Mouse (Mus musculus): ENCODE measurements around the gene Supt6.
A peak's percentile ranks its signal among the peaks of the same experiment; 100 is the strongest.
"Not testable (repeated sequence)": the region's sequence is repeated elsewhere in the genome, so short reads cannot be mapped to it uniquely, and the experiment has no call there.

The Supt6 gene

DNA sequence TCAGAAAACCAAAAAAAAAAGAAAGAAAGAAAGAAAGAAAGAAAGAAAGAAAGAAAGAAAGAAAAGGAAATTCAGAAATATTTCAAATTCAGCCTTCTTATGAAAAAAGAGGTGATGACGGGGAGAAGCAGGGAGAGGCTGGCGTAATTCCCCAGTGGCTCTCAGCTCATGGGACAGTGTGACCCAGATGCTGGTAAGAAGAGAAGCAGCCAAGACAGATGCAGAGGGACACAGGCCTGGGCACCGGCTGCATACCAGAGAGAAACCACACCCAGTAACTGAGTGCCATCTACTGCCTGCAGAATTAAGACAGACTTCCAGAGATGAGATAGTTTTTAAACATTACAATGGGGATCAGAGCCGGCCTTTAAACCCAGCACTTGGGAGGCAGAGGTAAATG lies 22.2 kb downstream of the Supt6 start:
- no peak for DNase-seq (ENCODE audit: low spot score in 2 of 2)

DNA sequence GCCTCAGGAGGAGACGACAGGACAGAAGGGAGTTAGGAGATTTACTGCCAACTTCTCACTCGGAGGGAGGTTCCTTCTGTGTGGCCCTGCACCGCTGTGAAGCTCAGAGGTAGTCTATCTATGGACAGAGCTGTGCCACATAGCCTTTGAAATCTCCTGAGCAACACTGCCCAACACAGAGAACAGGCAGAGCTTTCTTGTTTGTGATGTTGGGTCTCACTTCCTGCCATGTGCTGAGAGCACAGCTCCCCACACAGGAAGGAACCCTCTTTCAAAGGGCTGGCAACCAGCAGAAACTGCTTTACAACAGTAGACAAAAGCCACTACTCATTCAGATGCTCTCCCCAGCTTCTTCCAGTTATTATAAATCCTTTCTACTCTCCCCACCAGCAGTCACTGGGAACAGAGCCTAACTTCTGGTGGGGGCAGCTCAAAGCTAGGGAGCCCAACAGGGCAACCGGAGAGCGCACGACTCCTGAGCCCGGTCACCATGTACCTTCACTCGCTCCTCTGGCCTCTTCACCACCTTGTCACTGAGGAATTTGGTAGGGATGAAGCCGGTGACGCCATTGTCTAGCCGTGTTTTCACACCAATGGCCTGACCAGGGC lies 30.0 kb downstream of the Supt6 start:
- DNase-seq (ENCODE audit: low spot score in 2 of 2) = no peak

DNA sequence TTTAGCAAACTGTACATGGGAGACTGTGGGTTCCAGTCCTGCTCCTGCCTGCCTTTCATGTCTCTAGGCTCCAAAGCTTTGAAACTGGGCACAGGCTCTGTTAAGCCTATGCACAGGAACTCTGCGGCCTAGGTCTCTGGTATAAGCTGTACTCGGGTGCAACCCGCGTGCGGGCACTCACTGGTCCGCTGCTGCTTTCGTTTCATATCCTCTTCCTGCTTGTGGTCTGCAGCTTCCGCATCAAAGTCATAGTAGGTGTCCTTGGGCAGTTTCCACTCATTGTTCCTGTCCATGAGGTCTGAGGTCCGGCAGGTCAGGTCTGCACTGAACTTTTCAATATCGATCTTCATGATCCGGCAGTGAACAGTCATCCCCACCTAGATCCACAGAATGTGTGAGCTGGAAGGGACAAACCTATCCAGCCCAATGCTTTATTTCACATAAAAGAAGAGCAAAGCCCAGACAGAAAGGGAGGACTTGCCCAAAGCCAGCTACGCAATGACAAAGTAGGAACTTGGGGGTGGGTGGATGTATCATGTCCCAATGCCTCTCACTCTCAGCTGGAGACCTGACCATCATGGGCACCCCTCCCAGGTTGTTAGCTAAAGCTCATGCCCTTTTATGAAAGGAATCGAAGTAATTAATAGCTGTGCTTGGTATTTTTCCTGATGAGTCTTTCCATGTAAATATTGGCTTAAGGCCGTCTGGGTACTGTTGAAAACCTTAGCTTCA lies 32.5 kb downstream of the Supt6 start:
- DNase-seq (ENCODE audit: low spot score in 2 of 2) = no peak

DNA sequence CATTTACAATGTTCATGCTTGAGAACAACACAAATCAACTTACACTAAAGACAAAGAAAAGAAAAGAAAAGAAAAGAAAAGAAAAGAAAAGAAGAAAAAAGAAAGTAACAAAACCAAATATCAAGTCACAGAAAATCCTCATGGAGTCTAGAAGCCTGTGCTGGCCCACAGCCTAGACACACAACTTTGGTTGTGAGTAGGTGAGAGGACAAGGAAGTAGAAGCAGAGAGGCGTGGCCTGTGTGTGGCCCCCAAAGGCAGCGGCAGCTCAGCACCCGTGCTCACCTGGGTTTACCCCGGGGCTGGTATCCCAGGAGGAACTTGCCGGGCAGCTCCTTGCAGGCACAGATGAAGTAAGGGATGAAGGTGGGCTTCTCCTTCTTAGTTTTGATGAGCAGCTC lies 34.3 kb downstream of the Supt6 start:
- DNase-seq (ENCODE audit: low spot score in 2 of 2) = no peak

DNA sequence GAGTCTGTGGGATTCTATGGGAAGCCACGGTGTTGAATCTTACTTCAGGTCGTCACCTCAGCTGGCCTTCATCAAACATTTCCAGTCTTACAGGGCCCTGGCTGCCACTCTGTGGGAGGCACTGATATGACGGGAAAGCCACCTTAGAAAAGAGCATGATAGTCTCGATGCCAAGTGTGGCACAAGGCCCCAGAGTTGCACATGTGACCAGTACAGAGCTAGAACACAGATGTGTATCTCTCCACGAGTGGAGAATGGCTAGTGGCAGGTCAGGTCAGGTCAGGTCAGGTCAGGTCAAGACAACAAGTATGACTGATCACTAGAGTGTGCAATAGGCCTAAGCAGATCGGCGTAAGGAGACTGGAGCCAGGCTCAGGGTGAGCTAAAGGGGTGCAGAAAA lies 35.2 kb downstream of the Supt6 start:
- no peak for DNase-seq (ENCODE audit: low spot score in 2 of 2)

DNA sequence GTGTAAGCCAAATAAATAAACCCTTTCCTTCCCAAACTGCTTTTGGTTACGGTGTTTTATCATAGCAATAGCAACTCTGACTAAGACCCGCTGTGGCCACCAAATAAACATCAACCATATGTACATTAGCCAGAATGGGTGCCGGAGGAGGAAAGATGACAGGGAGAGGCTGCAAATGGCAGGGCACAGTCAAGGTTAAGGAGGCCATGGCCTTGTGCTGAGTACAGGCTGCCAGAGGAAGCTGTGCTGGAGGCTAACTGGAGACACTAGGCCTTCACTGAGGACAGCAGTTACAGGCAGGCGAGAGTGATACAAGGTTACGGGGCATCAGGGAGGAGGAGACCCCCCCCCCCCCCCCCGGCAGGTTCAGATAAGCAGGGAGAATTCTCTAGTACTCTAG lies 35.9 kb downstream of the Supt6 start:
- no peak for DNase-seq (ENCODE audit: low spot score in 2 of 2)

DNA sequence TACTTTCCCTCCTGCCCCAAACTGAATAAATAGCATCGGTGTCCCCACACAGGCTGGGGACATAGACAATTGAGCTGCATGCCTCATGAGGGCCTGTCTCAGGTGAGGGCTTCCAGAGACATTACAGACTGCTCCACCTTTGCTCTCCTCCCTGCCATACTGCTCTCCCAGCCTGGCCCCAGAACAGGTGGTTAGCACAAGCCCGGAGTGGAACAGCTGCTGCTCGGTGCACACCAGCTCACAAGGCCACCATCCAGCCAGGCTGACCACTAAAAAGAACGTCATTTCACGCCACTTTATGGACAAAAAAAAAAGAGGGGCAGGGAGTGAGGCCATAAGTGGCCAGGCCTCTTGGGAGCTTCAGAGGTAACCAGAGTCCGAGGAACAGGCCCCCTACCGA lies 38.6 kb downstream of the Supt6 start:
- DNase-seq (ENCODE audit: low spot score in 2 of 2) = no peak

DNA sequence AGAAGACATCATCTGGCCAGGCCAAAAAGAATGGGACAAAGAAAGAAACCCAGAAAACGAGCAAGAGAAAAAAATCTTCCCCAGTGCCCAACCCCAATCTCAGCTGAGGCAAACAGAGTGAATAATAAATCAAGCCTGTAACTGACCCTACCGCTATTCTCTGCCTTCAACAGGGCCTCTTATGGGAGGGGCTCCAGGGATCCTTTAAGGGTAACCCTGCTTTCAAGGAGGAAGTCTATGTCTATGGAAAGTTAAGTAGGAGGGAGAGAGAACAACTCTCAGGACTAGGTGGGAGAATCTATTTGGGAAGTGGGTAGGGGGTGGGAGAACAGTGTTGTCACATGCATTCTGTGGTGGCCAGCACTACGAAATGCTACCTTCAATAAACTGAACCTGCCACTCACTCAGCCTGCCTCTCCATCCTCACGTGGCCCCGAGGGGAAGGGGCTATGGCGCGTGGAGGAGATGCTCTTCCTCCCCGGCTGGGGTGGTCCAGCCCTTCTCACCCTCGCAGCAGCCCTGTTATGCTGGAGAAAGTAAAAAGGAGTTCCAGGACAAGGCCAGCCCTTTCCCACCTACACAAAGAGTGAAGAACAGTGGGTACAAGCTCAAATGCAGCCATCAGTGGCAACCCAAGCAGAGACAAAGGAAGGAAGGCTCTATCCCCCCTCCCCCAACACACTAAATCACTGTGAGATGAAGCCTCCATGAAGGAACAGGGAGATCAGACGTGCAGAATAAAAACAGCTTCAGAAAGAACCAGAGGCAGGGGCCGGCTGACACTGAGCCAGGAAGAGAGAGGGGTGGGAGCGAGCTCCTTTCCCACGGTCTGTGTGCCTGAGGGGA lies 40.2 kb downstream of the Supt6 start:
- no peak for DNase-seq (ENCODE audit: low spot score in 2 of 2)

DNA sequence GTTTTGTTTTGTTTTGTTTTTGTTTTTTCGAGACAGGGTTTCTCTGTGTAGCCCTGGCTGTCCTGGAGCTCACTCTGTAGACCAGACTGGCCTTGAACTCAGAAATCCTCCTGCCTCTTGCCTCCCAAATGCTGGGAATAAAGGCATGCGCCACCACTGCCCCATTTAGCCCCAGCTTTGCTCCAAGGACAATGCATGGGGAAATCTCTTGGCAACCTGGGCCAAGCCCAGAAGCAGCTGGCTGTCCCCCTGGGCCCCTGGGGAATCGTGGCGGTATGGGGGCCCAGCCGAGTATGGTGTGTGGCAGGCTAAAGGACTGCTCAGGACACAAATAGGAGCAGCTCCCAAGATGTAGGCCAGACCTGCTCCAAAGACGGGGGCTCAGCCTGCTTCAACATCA lies 41.5 kb downstream of the Supt6 start:
- no peak for DNase-seq (ENCODE audit: low spot score in 2 of 2)

DNA sequence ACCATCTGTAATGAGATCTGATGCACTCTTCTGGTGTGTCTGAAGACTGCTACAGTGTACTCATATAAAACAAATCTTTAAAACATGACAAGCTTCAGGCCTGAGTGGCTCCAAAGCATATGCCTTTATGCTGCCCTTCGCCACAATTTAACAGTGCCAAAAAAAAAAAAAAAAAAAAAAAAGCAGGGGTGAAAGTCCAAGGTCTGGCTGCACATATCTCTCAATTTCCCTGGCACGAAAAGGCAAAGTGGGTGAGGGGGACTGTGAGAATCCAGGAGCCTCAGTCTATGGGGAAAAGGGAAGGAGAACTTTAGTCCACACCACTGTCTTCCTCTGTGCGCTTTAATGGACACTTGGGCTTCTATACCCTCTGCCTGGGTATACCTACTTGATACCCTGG lies 43.4 kb downstream of the Supt6 start:
- DNase-seq (ENCODE audit: low spot score in 2 of 2) = no peak

DNA sequence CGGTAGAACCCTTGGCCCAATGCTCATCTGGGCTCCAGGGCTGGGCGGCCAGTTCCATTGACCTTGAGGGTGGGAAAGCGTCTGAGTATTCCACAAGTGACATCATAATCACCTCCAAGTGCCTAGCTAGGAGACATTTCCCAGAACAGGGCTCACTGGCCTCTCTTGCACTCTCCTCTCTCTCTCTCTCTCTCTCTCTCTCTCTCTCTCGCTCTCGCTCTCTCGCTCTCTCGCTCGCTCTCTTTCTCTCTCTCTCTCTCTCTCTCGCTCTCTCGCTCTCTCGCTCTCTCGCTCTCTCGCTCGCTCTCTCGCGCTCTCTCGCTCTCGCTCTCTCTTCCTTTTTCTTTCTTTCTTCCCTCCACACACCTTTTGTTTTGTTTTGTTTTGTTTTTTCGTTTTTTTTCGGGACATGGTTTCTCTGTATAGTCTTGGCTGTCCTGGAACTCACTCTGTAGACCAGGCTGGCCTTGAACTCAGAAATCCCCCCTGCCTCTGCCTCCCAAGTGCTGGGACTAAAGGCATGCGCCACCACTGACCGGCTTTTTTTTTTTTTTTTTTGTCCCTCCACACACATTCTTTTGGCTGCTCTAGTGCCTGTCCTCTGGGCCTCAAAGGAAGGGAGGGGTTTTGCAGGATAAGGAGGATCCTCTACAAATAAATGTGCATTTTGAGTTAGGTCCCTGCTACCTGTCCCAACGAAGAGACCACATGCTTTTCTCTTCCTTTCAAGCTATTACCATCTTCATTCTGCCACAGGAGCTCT lies 50.5 kb downstream of the Supt6 start:
- DNase-seq (ENCODE audit: low spot score in 2 of 2) = no peak

DNA sequence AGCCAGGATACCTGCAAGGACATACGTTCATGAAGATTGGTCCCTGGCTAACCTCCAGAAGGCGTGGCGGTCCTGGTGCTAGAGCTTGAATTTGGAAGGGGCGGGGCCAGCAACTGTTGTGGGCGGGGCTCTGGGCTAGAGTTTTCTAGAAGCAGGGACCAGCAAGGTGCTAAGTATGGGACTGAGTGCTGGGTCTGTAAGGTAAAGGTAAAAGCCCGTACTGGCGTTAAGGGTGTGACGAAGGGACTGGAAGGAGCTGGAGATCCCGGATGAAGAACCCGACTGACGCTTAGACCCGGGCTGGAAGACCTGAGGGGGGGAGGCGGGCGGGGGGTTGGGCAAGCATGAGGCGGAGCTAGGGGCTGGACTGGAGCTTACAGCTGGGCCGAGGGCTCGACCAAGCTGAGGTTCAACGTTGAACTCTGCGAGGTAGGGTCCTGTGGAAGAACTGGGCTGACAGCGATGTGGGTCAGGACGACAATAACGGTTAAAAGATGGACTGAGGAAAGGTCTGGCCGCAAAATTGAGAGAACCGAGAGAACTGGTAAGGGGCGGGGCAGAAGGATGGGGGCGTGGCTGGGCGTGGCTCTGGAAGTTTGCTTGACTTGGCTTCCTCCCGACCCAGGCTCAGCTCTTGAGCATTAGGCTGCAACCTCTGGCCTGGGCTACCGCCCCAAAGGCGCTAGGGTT lies 51.2 kb downstream of the Supt6 start:
- DNase-seq (ENCODE audit: low spot score in 2 of 2) = no peak

DNA sequence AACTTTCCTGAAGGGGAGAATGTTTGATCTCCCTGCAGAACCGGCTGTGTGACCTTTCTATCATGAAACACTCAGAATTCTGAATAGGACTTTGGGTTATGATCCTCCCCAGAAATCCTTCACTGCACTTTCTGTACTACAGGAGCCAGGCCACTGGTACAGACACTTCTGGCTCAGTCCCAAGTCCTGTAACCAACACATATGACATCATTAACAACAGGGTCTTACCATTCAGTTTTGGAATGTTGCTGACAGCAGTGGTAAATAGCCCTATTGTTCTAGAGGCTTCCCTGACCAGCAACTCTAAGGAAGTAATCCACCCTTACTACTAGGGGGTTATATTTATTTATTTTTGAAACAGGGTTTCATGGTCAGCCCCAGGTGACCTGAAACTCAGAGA lies 52.7 kb downstream of the Supt6 start, which contains the start of gene Proca1:
Gene Proca1, plus strand, starts transcription at position 280 of the 400 bp plus-strand sequence.
- DNase-seq (ENCODE audit: low spot score in 2 of 2) = no peak

DNA sequence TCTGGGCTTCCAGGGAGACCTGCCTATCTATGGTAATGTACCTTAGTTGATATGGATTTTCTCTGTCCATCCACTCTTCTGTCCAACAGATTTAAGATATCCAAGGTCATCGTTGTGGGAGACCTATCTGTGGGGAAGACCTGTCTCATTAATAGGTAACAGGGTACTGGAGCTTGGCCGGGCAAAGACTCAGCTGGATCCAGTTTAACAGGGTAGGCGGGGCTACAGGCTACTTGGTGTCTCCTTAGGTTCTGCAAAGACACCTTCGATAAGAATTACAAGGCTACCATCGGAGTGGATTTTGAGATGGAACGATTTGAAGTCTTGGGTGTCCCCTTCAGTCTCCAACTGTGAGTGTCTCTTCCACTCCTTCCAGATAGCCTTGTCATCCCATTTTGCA lies 55.7 kb downstream of the Supt6 start:
- DNase-seq (ENCODE audit: low spot score in 2 of 2) = no peak

DNA sequence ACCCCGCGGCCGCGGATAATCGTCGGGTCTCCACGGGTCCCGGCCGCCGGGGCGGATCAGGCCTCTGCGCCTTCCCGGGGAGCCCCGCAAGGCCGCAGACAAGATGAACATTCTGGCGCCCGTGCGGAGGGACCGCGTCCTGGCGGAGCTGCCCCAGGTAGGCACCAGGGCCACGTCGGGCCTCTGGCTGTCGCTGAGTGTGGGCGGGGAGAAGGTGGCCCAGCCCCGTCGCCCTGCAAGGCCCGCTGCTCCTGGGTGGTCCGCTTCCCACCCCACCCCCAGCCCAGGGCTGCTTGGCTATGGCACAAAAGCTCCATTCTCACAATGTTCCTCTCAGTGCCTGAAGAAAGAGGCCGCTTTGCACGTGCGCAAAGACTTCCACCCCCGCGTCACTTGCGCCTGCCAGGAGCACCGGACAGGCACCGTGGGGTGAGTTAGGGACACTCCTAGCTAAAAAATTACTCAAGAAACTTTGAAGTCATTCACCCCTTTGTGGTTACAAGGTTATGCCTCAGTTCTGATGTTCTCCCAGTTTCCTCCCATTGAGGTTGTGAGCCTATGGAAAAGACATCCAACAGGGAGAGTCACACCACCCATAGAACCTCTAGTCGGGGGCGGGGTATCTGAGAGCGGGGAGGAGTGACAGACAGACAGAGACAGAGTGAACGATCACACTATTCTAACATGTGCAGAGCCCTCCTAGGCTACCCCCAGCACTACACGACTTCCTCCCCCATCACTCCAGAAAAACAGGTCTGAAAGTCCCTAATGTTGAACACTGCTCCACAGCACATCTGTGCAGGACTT lies 56.4 kb downstream of the Supt6 start:
- peak; percentile 70 to 72 for DNase-seq (ENCODE audit: low spot score in 2 of 2)

DNA sequence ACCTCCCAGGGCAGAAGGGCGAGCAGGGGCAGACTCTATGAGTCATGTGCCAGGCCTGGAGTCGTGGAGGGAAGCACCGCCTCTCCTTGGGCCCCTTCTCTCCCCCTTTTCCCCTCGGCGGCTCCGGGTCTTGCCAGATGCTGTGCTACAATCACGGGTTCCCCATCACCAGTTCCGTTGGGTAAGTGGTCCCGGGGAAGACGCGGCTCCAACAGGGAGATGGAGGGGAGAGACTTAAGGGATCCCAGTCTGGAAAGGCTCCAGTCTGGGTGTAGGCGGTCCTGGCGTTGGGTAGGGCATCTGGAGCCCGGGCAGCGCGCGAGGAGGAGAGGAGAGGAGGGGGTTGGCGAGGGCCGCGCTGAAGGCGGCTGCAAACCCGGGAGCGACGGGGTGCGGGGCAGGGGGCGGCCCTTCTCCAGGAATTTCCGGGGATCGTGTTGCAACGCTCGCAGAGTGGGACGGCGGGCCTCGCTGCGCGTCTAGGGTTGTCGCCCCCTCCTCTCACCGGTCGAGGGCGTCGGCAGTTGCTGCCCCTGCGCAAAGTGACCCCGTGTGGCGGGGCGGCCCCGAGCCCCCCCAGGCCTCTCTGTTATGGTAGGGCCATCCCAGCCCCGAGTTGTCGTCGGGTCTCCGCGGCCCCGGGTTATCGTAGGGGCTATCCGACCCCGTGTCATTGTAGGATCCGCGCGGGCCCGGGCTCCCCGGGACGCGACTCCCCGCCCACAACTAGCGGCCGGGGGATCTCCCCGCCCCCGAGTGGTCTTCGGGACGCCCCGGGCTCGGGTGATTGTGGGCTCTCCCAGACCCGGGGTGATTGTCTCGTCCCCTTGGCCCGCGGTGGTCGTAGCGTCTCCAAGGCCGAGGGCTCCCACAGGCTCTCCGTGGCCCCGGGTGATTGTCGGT lies 57.2 kb downstream of the Supt6 start, which contains the start of gene Rab34:
Gene Rab34, plus strand, starts transcription at position 100 of the 903 bp plus-strand sequence.
- DNase-seq (ENCODE audit: low spot score in 2 of 2) = peak; percentile 57 to 62

DNA sequence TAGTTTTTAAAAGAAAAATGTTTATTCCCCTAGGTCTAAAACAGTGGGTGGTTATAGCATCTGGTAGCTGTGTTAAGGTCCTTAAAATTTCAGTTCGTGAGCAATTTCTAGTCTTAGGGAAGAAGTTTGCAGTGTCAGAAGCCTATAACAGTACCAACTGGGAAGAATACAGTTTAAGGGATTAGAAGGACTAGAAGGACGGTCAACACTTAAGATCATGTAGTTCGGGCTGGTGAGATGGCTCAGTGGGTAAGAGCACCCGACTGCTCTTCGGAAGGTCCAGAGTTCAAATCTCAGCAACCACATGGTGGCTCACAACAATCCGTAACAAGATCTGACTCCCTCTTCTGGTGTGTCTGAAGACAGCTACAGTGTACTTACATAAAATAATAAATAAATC lies 61.1 kb downstream of the Supt6 start:
- DNase-seq (ENCODE audit: low spot score in 2 of 2) = not testable (repeated sequence)

DNA sequence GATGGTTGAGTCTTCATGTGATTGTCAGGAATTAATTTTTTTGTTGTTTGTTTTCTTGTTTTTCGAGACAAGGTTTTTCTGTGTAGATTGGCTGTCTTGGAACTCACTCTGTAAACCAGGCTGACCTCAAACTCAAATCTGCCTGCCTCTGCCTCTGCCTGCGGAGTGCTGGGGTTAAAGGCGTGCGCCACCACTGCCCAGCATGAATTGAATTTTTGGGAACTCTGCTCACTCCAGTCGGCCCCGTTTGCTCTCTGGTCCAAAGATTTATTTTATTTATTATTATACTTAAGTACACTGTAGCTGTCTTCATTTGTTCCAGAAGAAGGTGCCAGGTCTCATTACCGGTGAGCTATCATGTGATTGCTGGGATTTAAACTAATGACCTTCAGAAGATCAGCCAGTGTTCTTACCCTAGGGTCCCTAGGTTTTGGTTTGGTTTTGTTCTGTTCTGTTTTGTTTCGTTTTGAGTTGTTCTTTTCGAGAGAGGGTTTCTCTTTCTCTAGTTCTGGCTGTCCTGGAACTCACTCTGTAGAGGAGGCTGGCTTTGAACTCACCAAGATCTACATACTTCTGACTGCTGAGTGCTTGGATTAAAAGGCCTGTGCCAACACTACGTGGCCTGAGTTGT lies 61.8 kb downstream of the Supt6 start:
- no peak for DNase-seq (ENCODE audit: low spot score in 2 of 2)
